Mouse (Mus musculus): ENCODE data around the gene Lrrc59.

Lrrc59 gene

DNA sequence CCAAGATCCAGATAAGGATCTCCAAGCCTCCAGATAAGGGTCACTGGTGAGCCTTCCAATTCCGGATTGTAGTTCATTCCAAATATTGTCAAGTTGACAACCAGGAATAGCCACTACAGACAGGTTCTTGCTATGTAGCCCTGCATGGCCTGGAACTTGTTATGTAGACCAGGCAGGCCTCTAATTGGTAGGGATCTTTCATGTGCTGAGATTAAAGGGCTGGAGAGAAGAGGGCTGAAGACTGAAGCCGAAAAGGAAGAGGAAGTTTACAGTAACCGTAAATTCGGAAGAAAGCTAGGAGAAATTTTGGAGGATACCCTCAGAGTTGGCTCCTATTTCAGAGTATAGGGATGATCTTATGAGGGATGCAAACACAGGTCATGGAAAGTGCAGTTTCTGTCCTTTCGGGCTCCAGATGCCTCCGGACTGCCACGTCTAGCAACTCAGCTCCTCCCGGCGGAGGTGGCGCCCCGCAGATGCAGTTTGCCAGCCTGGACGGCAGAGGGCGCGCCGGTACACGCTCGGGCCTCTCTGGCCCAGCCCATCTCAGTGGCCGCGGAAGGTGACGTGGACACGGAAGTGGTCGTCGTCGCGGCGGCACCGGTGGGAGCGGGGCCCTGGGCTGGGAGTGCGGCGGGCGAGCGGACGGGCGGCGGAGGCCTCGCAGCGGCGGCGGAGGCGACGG, at the start of gene Lrrc59:
TSS of gene Lrrc59 (plus strand) at position 569 of the 685 bp plus-strand sequence.
- DNase-seq (ENCODE audit: low spot score) = peak; percentile 90

DNA sequence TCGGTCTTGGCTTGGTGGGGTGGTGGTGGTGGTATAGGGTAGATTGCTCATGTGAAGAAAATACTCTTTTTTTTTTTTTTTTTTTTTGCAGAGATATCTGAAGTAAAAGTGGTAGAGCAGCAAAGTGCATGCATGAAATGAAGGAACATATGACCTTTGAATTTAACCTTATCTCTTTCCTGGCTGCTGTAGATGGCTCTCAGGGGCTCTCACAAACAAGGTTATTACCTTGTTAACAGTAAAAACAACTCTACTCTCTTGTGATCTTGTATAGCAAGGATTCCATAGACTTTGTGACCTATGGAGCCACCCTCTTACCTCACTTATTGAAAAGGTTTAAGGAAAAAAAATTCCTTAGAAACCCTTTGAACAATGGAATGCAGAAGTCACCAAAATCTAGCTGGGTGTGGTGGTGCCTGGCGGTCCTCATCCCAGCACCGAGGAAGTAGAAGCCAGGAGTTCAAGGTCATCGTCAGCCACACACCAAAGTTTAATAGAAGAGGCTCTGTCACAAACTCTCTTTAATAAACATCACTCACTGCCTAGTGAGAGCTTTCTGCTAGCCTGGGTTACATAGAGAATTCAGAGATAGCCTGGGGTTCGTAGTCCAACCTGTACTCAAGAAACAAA, 49.3 kb upstream of the Lrrc59 start:
- no peak for DNase-seq (ENCODE audit: low spot score)

- DNase-seq (ENCODE audit: low spot score) = no peak
Measured at GRCm38 (mm10) chr11:94585091-94585490, 44.5 kb upstream of the Lrrc59 start.

DNA sequence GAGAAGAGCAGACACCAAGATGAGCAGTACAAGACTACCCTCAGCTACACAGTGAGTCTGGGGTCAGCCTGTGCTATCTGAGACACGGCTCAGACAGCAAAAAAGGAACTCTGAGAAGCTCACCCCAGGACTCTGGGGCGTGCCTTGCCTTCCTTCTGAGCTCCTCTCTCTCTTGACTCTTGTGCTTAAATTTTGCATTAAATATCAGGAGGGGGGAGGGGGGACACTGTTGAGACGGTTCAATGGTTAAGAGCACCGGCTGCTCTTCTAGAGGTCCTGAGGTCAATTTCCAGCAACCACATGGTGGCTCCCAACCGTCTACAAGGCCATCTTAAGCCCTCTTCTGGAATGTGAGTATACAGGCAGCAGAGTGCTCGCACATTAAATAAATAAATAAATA, 42.1 kb upstream of the Lrrc59 start:
- DNase-seq (ENCODE audit: low spot score) = no peak

GRCm38 (mm10) chr11:94596311-94596852, 33.2 kb upstream of the Lrrc59 start:
- DNase-seq (ENCODE audit: low spot score) = no peak

DNA sequence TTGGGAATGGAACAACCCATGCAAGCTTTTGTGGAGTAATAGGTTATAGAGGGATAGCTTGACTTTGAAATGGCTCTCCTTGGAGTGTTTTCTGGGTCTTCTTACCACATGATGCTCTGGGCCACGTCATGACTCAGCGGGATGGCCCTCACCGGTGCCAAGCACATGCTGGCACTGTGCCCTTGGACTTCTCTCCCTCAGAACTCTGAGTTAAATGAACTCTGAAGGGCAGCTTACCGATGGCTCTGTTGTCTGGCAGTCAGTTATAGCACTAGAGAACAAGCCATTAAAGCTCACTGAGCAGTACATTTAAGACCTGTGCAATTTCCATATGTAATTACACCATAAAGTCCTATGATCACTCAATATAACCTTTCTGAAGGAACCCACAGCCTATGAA, 32.2 kb upstream of the Lrrc59 start:
- peak; percentile 30 for DNase-seq (ENCODE audit: low spot score)

DNA sequence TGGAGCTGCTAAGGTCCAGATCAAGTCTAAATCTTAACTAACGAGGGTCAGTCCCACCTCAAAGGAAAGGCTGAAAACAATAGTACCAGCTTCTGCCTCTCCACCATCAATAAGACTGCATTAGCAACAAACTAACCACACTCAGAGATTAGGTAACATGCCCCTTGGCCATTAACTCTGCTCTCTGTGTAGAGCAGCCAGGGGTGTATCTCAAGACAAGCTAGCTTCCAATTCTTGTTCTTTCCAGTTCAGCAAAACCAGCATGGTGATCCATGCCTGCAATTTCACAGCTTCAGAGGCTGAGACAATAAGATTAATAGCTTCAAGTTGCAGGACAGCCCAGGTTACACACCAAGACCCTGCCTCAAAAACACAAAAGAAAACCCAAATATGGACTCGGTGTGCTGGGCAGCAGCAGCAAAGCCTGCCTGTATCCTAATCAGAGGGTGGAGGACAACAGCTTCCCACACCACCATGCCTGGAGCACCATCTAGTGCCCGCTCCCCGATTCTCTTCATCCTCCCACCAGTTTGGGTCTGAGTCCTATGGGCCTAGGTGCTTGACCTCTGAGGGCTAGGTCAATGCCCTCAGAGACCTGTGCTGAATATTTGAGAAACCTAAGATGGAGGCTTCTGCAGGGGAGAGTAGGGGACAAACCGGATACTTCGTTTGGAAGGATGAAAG, 31.0 kb upstream of the Lrrc59 start:
- DNase-seq (ENCODE audit: low spot score) = no peak

DNA sequence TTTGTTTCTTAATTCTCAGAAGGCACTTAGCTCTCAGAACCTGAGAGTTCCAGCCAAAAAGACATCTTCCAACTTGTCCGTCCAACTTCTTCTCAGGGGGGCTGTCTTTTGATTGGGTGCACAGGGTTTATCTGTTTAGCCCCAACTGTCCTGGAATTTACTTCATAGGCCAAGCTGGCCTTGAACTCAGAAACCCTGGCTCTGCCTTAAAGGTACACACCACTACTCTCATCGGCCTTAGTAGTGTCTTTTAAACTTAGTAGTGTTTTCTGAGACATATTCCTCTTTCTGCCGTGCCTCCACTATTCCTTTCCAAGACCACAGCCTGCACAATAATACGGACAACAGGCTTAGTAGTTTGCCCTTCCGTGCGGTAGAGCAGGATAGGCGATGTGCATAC, 29.1 kb upstream of the Lrrc59 start:
- no peak for DNase-seq (ENCODE audit: low spot score)

DNA sequence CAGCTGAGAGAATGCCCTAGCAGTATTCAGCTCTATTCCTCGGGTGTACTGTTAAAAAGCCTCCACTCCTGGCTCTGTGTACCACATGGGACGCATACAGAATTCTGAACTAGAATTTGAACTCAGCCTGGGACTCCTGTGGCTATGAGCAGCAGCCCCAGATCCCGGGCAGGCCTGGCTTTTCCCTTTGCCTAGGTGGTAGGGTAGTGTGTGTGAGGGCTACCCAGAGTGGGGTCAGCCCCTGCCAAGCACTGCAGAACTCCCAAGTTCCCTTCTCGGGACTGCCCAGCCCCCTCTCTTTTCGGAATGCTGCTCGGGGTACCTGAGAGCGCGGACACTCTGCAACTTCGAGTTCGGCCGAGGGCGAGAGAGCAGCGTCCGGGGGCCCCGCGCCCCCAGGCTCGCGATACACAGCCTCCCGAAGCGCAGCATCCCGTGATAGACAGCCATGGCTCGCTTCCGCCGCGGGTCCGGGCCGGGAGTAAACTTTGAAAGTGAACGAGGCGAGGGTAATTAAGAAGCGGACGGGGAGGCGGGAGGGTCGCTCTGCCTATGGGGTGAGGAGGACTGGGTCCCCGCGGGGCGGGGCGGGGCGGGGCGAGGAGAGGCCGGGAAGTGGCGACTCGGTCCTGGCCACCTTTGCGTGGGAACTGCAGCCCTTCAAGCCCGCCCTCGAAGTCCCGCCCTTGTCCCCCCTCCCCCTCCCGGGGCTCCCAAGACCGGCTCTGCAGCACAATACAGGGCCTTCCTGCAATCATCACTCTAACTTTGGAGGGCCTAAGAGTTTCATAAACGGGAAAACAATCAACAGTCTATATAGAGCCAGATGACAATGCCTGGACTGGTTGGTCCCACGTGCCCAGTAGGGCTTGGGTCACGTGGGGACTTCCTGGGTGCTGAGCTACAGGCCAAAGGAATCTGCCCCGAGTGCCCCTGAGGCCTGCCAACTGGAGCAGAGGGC, 28.0 kb upstream of the Lrrc59 start, which contains the start of gene Acsf2:
TSS of gene Acsf2 (minus strand) at position 551 of the 961 bp plus-strand sequence.
- peak; percentile 87 for DNase-seq (ENCODE audit: low spot score)

DNA sequence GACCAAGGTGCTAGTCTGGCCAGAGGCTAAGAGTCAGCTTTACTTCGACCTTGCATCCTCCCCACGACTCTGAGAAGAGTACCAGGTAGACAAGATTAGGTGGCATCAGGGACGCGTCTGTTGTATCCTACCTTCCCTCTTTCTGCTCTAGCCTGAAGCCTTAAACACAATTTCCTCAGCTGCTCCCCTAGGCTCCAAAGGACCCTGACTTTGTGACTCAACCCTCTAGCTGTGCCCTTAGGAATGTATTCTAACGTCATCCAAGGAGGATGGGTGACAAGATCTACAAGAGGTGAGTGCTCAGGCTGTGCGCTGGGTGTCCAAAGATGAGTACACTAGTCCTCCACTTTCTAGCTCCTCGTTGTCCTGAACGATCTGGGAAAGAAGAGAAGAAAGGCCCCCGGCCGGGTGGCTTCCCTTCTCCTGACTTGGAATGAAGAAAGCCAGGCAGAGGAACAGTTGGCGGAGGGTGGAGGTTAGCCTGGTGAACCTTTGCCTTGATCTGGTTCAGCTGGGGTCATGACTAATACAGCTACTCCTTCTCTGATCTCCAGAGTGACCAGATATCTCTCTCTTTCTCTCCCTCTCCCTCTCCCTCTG, 27.1 kb upstream of the Lrrc59 start:
- no peak for DNase-seq (ENCODE audit: low spot score)

DNA sequence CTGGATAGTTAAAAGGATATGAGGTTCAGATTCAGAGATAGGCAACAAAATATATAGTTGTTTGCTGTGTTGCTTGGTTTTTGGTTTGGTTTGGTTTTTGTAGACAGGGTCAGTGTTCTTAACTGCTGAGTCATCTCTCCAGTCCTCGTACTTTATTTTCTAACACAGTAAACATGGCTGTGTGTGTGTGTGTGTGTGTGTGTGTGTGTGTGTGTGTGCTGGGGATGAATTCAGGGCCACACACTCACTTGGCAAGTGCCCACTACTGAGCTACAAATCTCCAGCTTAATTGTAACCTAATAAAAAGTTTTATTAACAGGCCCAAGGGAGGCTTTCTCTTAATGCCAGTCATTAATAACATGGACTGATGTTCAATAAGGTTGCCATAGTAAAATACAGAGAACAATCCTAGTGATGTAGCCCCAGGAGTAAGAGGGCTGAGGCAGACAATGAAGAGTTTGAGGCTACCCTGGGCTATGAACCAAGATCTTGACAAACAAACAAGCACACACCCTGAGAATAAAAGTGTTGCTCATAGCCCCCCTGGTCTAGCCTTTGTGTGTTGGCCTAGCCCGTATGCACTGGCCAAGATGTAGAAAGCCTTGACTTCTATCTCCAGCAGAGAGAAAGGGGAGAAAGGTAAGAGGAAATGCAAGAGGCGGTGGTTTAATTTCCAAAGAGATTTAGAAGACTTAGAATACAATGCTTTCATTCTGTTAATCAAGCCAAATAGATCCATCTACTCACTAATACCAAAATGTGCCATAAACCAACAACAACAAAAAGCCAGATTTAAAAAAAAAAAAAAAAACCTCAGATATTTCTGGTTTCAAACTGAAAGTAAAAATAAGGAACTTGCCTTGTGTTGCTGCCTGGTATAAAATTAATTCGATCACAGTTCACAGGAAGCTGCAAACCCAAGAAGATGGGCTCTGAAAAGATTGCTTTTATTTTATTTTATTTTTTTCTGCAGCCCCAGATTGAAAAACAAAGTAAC, 18.5 kb upstream of the Lrrc59 start:
- DNase-seq (ENCODE audit: low spot score) = peak; percentile 25

DNA sequence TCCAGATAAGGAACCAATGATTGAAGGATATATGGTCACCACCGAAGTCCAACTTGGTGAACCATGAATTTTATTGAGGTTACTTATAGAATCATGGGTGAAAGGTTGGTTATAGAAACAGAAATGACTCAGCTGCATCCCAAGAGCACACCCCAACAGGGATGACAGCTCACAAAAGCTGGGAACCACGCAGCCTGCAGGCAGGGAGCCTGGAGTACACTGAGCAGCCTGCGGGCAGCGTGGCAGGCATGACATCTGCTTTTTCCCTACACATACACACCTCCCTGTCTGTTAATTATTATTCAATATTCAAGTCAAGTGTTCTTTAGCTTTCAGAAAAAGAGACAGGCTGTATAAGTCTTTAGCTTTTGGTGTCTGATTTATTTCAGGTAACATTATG, 15.0 kb upstream of the Lrrc59 start:
- no peak for DNase-seq (ENCODE audit: low spot score)

- no peak for DNase-seq (ENCODE audit: low spot score)
Measured at GRCm38 (mm10) chr11:94615494-94615893, 14.1 kb upstream of the Lrrc59 start.

- no peak for DNase-seq (ENCODE audit: low spot score)
Measured at GRCm38 (mm10) chr11:94617646-94618045, 11.9 kb upstream of the Lrrc59 start.

GRCm38 (mm10) chr11:94620766-94621457, 8.7 kb upstream of the Lrrc59 start:
- DNase-seq (ENCODE audit: low spot score) = no peak

GRCm38 (mm10) chr11:94621458-94621852, 8.1 kb upstream of the Lrrc59 start:
- no peak for DNase-seq (ENCODE audit: low spot score)

DNA sequence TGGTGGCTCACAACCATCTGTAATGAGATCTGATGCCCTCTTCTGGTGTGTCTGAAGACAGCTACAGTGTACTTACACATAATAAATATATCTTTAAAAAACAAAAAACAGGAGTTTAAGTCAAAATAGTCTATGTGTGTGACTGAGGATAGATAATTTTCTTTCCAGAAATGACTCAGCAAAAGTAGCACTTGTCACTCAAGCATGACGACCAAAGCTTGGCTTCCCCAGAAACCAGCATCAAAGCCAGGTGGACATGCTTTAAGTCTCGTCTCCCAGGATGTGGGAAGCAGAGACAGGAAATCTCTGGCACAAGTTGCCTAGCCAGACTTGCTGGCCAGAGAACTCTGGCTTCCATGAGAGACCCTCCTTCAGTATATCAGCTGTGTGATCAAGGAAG, 7.4 kb upstream of the Lrrc59 start:
- DNase-seq (ENCODE audit: low spot score) = no peak

DNA sequence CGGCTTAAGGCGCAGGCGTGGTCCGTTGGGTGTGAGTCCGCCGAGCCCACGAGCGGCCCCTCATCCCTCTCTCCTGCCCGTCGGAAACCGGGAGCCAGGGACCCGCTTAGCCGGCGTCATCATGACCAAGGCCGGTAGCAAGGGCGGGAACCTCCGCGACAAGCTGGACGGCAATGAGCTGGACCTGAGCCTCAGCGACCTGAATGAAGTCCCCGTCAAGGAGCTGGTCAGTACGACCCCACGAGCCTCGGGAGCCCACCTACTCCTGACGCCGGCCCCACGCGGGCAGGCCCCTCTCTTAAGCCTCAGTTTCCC, 274 bp downstream of the Lrrc59 start:
- no peak for DNase-seq (ENCODE audit: low spot score)

DNA sequence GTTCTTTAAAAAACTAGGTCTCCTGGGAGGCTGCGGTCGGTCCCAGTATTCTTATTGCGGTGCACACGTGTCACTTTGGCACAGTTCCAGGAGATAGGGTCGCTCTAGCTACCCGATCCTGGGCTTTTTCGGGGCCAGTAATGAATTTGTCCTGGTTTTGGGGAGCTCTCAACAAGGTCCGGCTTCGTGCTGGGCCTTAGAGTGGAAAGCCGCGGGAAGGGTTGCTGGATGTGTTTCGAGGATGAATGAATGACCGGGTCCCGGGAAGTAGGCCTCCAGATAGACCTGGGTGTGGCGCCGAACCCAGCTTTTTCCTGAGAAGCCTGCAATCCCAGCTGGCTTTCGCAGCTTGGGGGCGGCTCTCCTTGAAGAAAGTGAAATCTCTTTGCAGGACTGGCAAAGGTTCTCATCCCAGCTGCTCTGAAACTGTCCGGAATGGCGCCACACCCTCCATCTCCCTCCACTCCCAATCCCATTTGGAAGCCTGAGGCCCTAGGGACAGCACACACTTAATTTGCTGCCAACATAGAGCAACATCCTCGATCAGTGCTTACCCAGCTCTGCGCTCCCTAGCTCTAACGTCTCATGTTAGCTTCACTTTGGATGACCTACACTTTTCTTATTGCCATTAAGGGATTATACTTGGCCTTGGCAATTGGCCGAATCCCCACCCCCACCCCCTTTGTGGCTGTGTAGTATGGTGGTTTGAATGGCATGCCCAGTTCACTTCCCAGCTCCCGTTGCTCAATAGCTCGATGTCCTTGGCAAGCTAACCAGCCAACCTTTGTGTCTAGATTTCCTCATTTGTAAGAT, 838 bp downstream of the Lrrc59 start:
- peak; percentile 16 for DNase-seq (ENCODE audit: low spot score)
